Mouse (Mus musculus) limb, embryonic 13.5 days (tissue): ENCODE data around the gene Fam71b. TPM values are rescaled to one million over a fixed set of nuclear protein-coding genes. Genes with fewer than 3 reads are reported as not detected.
"Not testable (repeated sequence)": the region's sequence is repeated elsewhere in the genome, so short reads cannot be mapped to it uniquely, and the experiment has no call there.

Source experiments
- ATAC-seq: fragments of 200-750 bp; cut with Nextera tagmentation; 2 replicates; pipeline ENCODE4 v1.8.0; 2017; ENCODE audit warnings: low read depth, moderate number of reproducible peaks, moderate TSS enrichment; ENCODE audit not compliant: low FRiP score
- H3K27ac ChIP-seq: fragments of 300-500 bp; sonication (generic); 2 replicates; pipeline ENCODE4 v1.5.1; 2015; ENCODE audit warnings: inconsistent platforms, mild to moderate bottlenecking, moderate library complexity
- H3K27me3 ChIP-seq: fragments of 300-500 bp; sonication (generic); 2 replicates; pipeline ENCODE4 v1.6.1; 2015; ENCODE audit warnings: mild to moderate bottlenecking, inconsistent platforms
- H3K36me3 ChIP-seq: fragments of 300-500 bp; sonication (generic); 2 replicates; pipeline ENCODE4 v1.6.1; 2015; ENCODE audit warnings: inconsistent platforms, mild to moderate bottlenecking, moderate library complexity
- H3K4me1 ChIP-seq: fragments of 300-500 bp; sonication (generic); 2 replicates; pipeline ENCODE4 v1.6.1; 2015; ENCODE audit warnings: inconsistent platforms
- H3K4me2 ChIP-seq: fragments of 300-500 bp; sonication (generic); replicated peaks from 2 replicates; pipeline ENCODE4 v1.6.1; 2015; ENCODE audit warnings: inconsistent platforms, mild to moderate bottlenecking, moderate library complexity
- H3K4me3 ChIP-seq: fragments of 300-500 bp; sonication (generic); 2 replicates; pipeline ENCODE4 v1.5.1; 2015; ENCODE audit warnings: moderate library complexity, mild to moderate bottlenecking, inconsistent platforms
- H3K9ac ChIP-seq: fragments of 300-500 bp; sonication (generic); 2 replicates; pipeline ENCODE4 v1.6.1; 2015; ENCODE audit warnings: mild to moderate bottlenecking, inconsistent platforms
- H3K9me3 ChIP-seq: fragments of 300-500 bp; sonication (generic); 2 replicates; pipeline ENCODE4 v1.6.1; 2016; ENCODE audit warnings: inconsistent platforms
- WGBS: fragments of 180-500 bp; shearing (Covaris S2); methylation state at CpG from one replicate; pipeline ENCODE4 v1.1.7; 2015; 5-methylcytosine and 5-hydroxymethylcytosine counted together
- polyA plus RNA-seq: library from polyadenylated mRNA; unstranded; fragments of >200 nt; fragmentation: Nextera tagmentation; extraction: Ambion mirVana; gene quantifications from 2 replicates; pipeline ENCODE4 v1.2.1, GENCODE M21; 2015

The Fam71b gene
- polyA plus RNA-seq, 1 experiment from 2014 or later = not detected

- no peak for ATAC-seq
- Histone ChIP-seq H3K9me3 (no peaks in the 10 kb centered on the region), H3K4me3 (no peak overlapping the region), H3K27ac (no peak overlapping the region), H3K9ac (no peak overlapping the region), H3K4me2 (no peak overlapping the region), H3K4me1 (0 out of 2 replicates have a peak, but pooled peaks cover 3% of the 10 kb centered on the region), H3K27me3 (peaks cover 3% of the 10 kb centered on the region; the same call in 1 of the 2 replicates), H3K36me3 (no peaks in the 10 kb centered on the region)
- WGBS = 42% methylated on average over 10 of the region's 10 CpGs
Measured at GRCm38 (mm10) chr11:46406721-46407120, 10.4 kb downstream of the Fam71b start.

DNA sequence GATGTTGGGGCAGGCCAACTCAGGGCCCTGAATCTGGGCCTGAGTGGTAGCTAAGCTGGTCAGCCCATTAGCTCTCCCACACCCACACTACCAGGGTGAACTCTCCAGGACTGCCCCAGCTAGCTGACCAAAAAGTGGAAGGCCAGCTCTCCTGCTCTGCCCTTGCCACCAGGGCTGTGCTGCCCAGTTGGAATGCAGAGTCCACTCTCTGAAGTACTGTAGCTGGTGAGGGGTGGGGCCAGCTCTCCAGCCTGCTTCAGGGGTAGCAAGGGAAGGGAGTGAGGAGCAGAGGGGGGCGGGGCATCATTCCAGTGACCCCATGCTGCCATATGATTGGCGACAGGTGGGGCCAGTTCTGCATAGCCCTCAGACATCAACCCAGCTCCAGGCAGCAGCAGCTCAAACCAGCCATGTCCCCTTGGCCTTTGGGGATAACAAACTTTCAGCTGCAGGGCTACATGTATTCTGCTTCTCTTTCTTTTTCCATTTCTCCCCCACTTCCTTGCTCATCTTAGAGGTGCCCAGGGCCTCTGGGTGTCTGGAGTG lies 13.7 kb downstream of the Fam71b start:
- 0 out of 2 replicates have a peak, but pooled peaks have one; percentile 32 for ATAC-seq
- Histone ChIP-seq H3K4me1 (0 out of 2 replicates have a peak, but pooled peaks cover 3% of the 10 kb centered on the region), H3K9me3 (no peaks in the 10 kb centered on the region), H3K4me2 (no peak overlapping the region), H3K4me3 (no peak overlapping the region), H3K27ac (no peak overlapping the region), H3K36me3 (no peaks in the 10 kb centered on the region), H3K9ac (no peak overlapping the region), H3K27me3 (peaks cover 3% of the 10 kb centered on the region; the same call in 1 of the 2 replicates)
- 52% methylated on average over 2 of the region's 2 CpGs for WGBS

- no peak overlapping the region for H3K4me3 ChIP-seq
- H3K4me1 ChIP-seq = peaks cover 12% of the 10 kb centered on the region
- ATAC-seq = peak; percentile 90
- no peak overlapping the region for H3K9ac ChIP-seq
- H3K27ac ChIP-seq = no peak overlapping the region; the same call in 1 of the 2 replicates
- no peak overlapping the region for H3K4me2 ChIP-seq
- WGBS = 10% methylated on average over 1 of the region's 1 CpGs
- H3K9me3 ChIP-seq = no peaks in the 10 kb centered on the region
- H3K36me3 ChIP-seq = no peaks in the 10 kb centered on the region
- H3K27me3 ChIP-seq = no peaks in the 10 kb centered on the region
Measured at GRCm38 (mm10) chr11:46418438-46418837, 22.1 kb downstream of the Fam71b start.

DNA sequence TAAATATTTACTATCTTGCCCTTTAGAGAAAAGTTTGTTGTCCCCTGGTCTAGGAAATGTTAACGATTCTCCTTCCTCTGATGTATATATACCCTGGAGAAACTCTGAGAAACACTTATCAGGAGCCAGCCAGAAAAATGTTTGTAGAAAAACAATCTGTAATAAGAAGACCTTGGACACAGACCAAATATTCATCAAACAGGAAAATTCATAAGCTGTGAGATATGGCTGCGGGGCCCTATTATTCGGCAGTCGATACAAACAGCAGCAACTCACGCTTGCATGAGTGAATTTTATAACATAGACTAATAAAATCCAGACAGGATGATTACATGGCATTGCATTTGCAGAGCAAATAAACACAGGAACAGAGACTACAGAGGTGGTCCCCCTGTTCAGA lies 22.5 kb downstream of the Fam71b start:
- Histone ChIP-seq H3K9me3 (no peaks in the 10 kb centered on the region), H3K4me2 (no peak overlapping the region), H3K4me1 (peaks cover 12% of the 10 kb centered on the region), H3K9ac (no peak overlapping the region), H3K27me3 (no peaks in the 10 kb centered on the region), H3K36me3 (no peaks in the 10 kb centered on the region), H3K27ac (no peak overlapping the region), H3K4me3 (no peak overlapping the region)
- ATAC-seq = peak; percentile 72
- 40% methylated on average over 5 of the region's 5 CpGs for WGBS

DNA sequence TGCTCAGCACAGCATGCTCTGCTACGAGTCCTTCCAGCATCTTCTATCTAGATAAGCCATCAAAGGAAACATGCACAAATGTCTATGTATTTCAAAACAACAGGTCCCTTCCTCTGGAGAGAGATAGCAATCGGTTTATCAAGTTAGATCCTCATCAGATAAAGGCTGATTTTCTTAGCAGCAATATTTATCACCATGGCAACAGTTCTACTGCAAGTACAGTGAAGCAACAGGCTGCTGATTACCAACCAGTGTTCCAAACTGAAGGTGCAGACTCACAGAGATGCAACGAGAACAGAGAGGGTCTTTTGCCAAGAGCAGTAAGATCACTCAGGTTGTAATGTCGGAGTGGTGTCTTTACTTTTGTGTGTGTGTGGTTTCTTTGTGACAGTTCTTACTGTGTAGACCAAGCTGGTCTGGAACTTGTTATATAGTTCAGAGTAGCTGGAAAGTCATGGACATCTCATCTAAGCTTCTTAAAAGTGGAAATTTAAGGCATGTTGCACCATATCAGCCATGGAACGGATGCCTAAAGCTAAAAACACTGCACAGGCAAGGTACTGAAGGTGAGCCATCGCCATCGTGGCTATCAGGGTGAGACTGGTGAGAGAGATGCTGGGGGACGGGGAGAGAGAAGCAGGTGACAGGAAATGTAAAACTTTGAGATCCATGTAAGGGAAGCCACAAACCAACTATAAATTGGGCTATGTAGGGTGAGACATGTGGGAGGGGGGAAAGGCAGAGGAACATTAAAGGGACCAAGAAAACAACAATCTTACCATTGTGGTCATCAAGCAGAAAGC lies 24.9 kb downstream of the Fam71b start:
- Histone ChIP-seq H3K4me2 (no peak overlapping the region), H3K4me1 (peaks cover 12% of the 10 kb centered on the region), H3K4me3 (no peak overlapping the region), H3K27me3 (no peaks in the 10 kb centered on the region), H3K9ac (no peak overlapping the region), H3K27ac (no peak overlapping the region), H3K9me3 (no peaks in the 10 kb centered on the region), H3K36me3 (no peaks in the 10 kb centered on the region)
- ATAC-seq = no peak
- 73% methylated on average over 8 of the region's 8 CpGs for WGBS

GRCm38 (mm10) chr11:46428131-46428530 lies 31.8 kb downstream of the Fam71b start:
- H3K4me1 ChIP-seq, H3K27ac ChIP-seq, H3K9ac ChIP-seq, H3K4me2 ChIP-seq, H3K4me3 ChIP-seq, H3K27me3 ChIP-seq, ATAC-seq, H3K9me3 ChIP-seq, H3K36me3 ChIP-seq: not testable (repeated sequence)
- WGBS = 49% methylated on average over 4 of the region's 4 CpGs

DNA sequence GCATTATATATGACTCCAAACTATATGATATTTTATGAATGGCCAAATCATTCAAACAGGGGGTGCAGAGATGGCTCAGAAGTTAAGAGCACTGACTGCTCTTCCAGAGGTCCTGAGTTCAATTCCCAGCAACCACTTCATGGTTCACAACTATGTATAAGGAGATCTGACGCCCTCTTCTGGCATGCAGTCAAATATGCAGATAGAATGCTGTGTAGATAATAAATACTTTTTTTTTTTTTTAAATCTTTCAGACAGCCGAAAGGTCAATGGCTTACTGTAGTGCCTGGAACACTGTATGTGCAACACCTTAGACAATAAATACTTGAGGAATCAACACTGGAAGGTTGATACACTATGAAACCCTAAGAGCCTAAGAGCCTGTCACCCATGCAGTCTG lies 33.8 kb downstream of the Fam71b start:
- Histone ChIP-seq H3K9me3 (no peaks in the 10 kb centered on the region), H3K27me3 (no peaks in the 10 kb centered on the region), H3K36me3 (no peaks in the 10 kb centered on the region), H3K4me2 (no peak overlapping the region), H3K27ac (no peak overlapping the region), H3K4me1 (no peaks in the 10 kb centered on the region), H3K4me3 (no peak overlapping the region), H3K9ac (no peak overlapping the region)
- WGBS = 90% methylated on average over 2 of the region's 2 CpGs
- ATAC-seq = no peak

DNA sequence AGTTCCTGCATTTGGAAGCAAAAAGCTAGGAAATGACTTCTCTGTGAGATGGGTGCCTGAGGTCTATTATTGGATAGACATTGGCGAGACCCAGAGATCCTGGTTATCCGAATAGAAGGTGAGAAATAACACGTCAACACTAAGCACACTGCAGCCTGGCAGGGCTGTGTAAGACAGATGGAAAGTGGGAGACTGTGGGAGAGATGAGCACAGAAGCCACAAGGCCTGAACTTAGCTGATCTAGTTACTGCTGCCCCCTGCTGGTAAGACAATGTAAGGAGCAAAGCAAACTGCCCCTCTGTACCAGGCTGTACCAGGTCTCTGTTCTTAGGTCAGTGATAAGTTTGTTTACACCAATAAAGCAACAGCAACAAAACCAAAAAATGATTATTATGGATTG lies 34.8 kb downstream of the Fam71b start:
- H3K9ac ChIP-seq = no peak overlapping the region
- no peaks in the 10 kb centered on the region for H3K36me3 ChIP-seq
- no peaks in the 10 kb centered on the region for H3K9me3 ChIP-seq
- ATAC-seq = peak; percentile 83
- no peak overlapping the region for H3K4me3 ChIP-seq
- no peak overlapping the region for H3K4me2 ChIP-seq
- 8% methylated on average over 3 of the region's 3 CpGs for WGBS
- no peak overlapping the region for H3K27ac ChIP-seq
- no peaks in the 10 kb centered on the region for H3K27me3 ChIP-seq
- peaks cover 3% of the 10 kb centered on the region; the same call in 1 of the 2 replicates for H3K4me1 ChIP-seq

DNA sequence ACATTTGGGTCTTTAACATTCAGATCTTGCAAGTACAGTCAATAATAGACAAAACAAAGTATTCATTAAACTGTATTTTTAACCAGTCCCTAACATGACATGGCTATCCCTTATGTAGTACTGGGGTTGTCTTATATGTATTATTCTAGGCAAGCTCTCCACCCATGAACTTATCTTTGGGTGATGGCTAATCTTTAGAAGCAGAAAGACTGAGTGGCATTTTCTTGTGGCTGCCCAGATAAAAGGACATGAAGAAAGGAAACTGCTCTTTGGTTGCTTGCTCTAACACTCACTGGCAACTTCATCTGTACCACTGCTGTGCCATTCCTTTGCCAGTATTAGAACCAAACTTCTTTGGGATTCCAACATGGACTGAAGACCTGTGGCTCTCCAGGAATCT lies 39.0 kb downstream of the Fam71b start:
- Histone ChIP-seq H3K4me2 (no peak overlapping the region), H3K4me1 (peaks cover 9% of the 10 kb centered on the region), H3K27me3 (no peaks in the 10 kb centered on the region), H3K9me3 (no peaks in the 10 kb centered on the region), H3K36me3 (peaks cover 11% of the 10 kb centered on the region), H3K4me3 (no peak overlapping the region), H3K27ac (no peak overlapping the region), H3K9ac (no peak overlapping the region)
- no peak for ATAC-seq

DNA sequence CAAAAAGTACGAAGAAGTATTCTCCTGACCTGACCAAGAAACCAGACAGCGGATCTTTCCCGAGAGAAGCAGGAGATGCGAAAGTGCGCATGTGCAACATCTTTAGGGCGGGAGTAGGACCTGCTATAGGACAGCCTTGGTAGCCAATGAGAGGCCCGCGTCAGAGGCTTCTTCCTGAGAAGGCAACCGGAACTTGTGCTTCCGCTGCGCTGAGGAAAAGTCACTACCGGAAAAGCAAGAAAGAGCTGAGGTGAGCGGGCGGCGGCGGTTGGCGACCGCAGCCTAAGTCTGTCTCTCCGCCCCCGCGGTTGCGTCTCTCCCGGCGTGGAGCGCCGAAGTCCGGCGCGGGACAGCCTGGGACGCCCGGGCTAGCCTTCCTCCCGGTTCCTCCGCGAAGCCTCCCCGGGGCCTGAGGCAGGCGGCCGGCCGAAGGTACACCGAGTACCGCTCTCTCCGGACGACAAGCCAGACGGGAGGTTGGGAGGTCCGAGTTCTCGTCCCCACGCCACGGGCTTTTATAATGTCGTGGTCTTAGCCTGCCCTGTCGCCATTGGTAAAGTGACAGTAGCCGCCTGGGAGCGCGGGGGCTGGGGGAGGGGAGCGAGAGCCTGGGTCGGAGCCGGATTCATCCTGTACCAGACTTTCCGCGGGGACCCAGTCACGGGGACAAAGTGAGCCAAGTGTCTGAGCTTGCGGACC lies 40.5 kb downstream of the Fam71b start, which contains the start of gene Med7:
Gene Med7 (plus strand): TSS at position 166 of the 699 bp plus-strand sequence.
- WGBS = under 1% methylated on average over 59 of the region's 59 CpGs
- H3K4me1 ChIP-seq = peaks cover 9% of the 10 kb centered on the region
- peak within 1 kb of the TSS; percentile 78 for H3K4me2 ChIP-seq

GRCm38 (mm10) chr11:46437459-46438000 lies 41.2 kb downstream of the Fam71b start:
- peak overlapping the region; percentile 97 for H3K4me3 ChIP-seq
- H3K9ac ChIP-seq = peak overlapping the region; percentile 94
- H3K4me2 ChIP-seq = peak overlapping the region; percentile 78
- H3K36me3 ChIP-seq = peaks cover 29% of the 10 kb centered on the region
- H3K27ac ChIP-seq = peak overlapping the region; percentile 88; the same call in 1 of the 2 replicates
- ATAC-seq = no peak
- H3K4me1 ChIP-seq = peaks cover 9% of the 10 kb centered on the region
- under 1% methylated on average over 23 of the region's 23 CpGs for WGBS
- no peaks in the 10 kb centered on the region for H3K27me3 ChIP-seq
- H3K9me3 ChIP-seq = no peaks in the 10 kb centered on the region

More for the DNA sequence above, 40.5 kb downstream of the Fam71b start, which contains the start of gene Med7:
- Histone ChIP-seq H3K36me3 (peaks cover 23% of the 10 kb centered on the region), H3K27ac (peak within 1 kb of the TSS; percentile 88), H3K4me3 (peak within 1 kb of the TSS; percentile 97), H3K27me3 (no peaks in the 10 kb centered on the region), H3K9me3 (no peaks in the 10 kb centered on the region), H3K9ac (peak within 1 kb of the TSS; percentile 94)
- peak; percentile 98 for ATAC-seq
